Mouse (Mus musculus) left cerebral cortex, postnatal 36 days (tissue): ENCODE measurements around the gene Arhgap27. TPM values are rescaled to one million over a fixed set of nuclear protein-coding genes. Genes with fewer than 3 reads are reported as not detected.

Experiments
- total RNA-seq, 2 experiments: library from RNA; stranded (reverse); gene quantifications; 2 replicates each; pipeline ENCODE4 v1.2.3; 2021

The Arhgap27 gene
- total RNA-seq, 2 experiments from 2014 or later: 11.6 to 12.6 TPM

Other genes starting within 250 kb of the Arhgap27 start
- 10 to 100 TPM; 42.8 to 51.6 TPM for gene Hexim1, start 247.5 kb downstream of the Arhgap27 start, total RNA-seq
- 10 to 100 TPM; 13.2 to 16.6 TPM for gene Hexim2, start 231.3 kb downstream of the Arhgap27 start, total RNA-seq
- gene Fmnl1, start 192.6 kb downstream of the Arhgap27 start, total RNA-seq: 100 to 1,000 TPM; 129 to 172 TPM
- 1 to 10 TPM; 1.8 to 2.4 TPM for gene 1700023F06Rik, start 155.1 kb downstream of the Arhgap27 start, total RNA-seq
- 1 to 10 TPM; 2.0 to 2.4 TPM for gene Spata32, start 145.3 kb downstream of the Arhgap27 start, total RNA-seq
- 1 to 10 TPM; 3.1 to 4.0 TPM for gene Map3k14, start 96.2 kb downstream of the Arhgap27 start, total RNA-seq
- 10 to 100 TPM; 16.3 to 18.8 TPM for gene Plekhm1, start 49.0 kb upstream of the Arhgap27 start, total RNA-seq
- not detected for gene Lrrc37a, start 140.9 kb upstream of the Arhgap27 start, total RNA-seq